Mouse (Mus musculus) hindbrain, postnatal 0 days (tissue): ENCODE measurements around the gene Pold1. TPM values are rescaled to one million over a fixed set of nuclear protein-coding genes. Genes with fewer than 3 reads are reported as not detected.

Experiments
- ATAC-seq: fragments of 200-750 bp; cut with Nextera tagmentation; 2 replicates; pipeline ENCODE4 v1.8.0; 2017; ENCODE audit warnings: mild to moderate bottlenecking, moderate TSS enrichment, moderate library complexity
- DNase-seq: peaks from one replicate; pipeline ENCODE4 v3.0.0-alpha.2; 2015; ENCODE audit warnings: low spot score
- H3K27ac ChIP-seq: fragments of 300-500 bp; sonication (generic); 2 replicates; pipeline ENCODE4 v1.5.1; 2014; ENCODE audit warnings: mild to moderate bottlenecking
- H3K27me3 ChIP-seq: fragments of 300-500 bp; sonication (generic); 2 replicates; pipeline ENCODE4 v1.6.1; 2014; ENCODE audit warnings: low read length, mixed read lengths; ENCODE audit not compliant: insufficient read depth
- H3K36me3 ChIP-seq: fragments of 300-500 bp; sonication (generic); 2 replicates; pipeline ENCODE4 v1.6.1; 2014; ENCODE audit warnings: low read length, mixed read lengths; ENCODE audit not compliant: insufficient read depth
- H3K4me1 ChIP-seq: fragments of 300-500 bp; sonication (generic); 2 replicates; pipeline ENCODE4 v1.6.1; 2014; ENCODE audit warnings: antibody characterized with exemption, low read length, mixed read lengths; ENCODE audit not compliant: insufficient read depth
- H3K4me2 ChIP-seq: fragments of 300-500 bp; sonication (generic); 2 replicates; pipeline ENCODE4 v1.6.1; 2014; ENCODE audit warnings: low read depth, mild to moderate bottlenecking, low read length, moderate library complexity, mixed read lengths
- H3K4me3 ChIP-seq: fragments of 300-500 bp; sonication (generic); 2 replicates; pipeline ENCODE4 v1.5.1; 2014; ENCODE audit warnings: low read length
- H3K9ac ChIP-seq: fragments of 300-500 bp; sonication (generic); replicated peaks from 2 replicates; pipeline ENCODE4 v1.6.1; 2014; ENCODE audit warnings: mild to moderate bottlenecking, low read length, moderate library complexity, mixed read lengths
- H3K9me3 ChIP-seq: fragments of 300-500 bp; sonication (generic); 2 replicates; pipeline ENCODE4 v1.6.1; 2016; ENCODE audit warnings: low read length, mixed read lengths
- CTCF ChIP-seq: IDR thresholded peaks from 2 replicates; pipeline ENCODE4 v1.5.1; 2016; ENCODE audit warnings: antibody characterized with exemption, control low read depth, low read depth
- WGBS: fragments of 180-500 bp; shearing (Covaris S2); extraction: QIAGEN DNeasy Blood & Tissue Kit; methylation state at CpG from one replicate; pipeline ENCODE4 v1.1.7; 2014; 5-methylcytosine and 5-hydroxymethylcytosine counted together
- polyA plus RNA-seq: library from polyadenylated mRNA; unstranded; fragments of >200 nt; fragmentation: Nextera tagmentation; extraction: Ambion mirVana; gene quantifications from 2 replicates; pipeline ENCODE4 v1.2.1, GENCODE M21; 2015
- total RNA-seq: library from RNA; depleted of rRNA; stranded (reverse); fragments of >200 nt; gene quantifications from 2 replicates; pipeline ENCODE4 v1.2.3, GENCODE M21; 2014

Pold1 gene
- total and polyA plus RNA-seq, 2 experiments from 2014 or later, result 18.7 to 30.0 TPM

GRCm38 (mm10) chr7:44594291-44594690 lies 45.6 kb upstream of the Pold1 start:
- H3K9me3 ChIP-seq, result no peaks in the 10 kb centered on the region
- peak overlapping the region; percentile 89 for H3K4me2 ChIP-seq
- peak overlapping the region; percentile 73 for H3K4me3 ChIP-seq
- H3K9ac ChIP-seq, result peak overlapping the region; percentile 53
- H3K4me1 ChIP-seq, result peaks cover 31% of the 10 kb centered on the region
- no peaks in the 10 kb centered on the region for H3K27me3 ChIP-seq
- DNase-seq (peak; percentile 78), ATAC-seq (peak; percentile 1; the same call in 1 of the 2 replicates)
- no peak for TF ChIP-seq CTCF
- peak overlapping the region; percentile 87 for H3K27ac ChIP-seq
- no peaks in the 10 kb centered on the region; the same call in 1 of the 2 replicates for H3K36me3 ChIP-seq
- 25% methylated on average over 6 of the region's 6 CpGs for WGBS

DNA sequence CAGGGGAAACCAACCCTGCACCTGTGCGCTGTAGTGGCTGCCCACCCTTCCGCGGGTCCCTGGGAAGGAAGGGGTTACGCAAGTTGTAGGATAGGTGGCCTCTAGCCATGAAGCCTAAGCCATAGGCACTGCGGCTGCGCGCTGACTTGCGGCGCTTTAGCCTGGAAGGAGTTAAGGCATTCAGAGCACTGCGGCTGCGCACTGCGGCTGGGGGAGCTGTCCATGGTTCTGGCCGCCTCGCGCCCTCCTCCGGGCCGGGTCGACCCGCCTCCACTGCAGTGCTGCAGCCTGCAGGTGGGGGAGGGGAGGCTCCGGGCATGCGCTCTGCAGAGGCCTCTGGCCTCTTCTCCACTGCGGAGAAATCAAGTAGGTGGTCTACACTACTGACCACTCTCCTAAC lies 45.1 kb upstream of the Pold1 start:
- peak; percentile 97 for DNase-seq
- H3K9ac ChIP-seq, result peak overlapping the region; percentile 53
- H3K4me3 ChIP-seq, result peak overlapping the region; percentile 73
- peak; percentile 34 for TF ChIP-seq CTCF
- H3K27ac ChIP-seq, result peak overlapping the region; percentile 87
- WGBS, result under 1% methylated on average over 22 of the region's 22 CpGs
- H3K27me3 ChIP-seq, result no peaks in the 10 kb centered on the region
- peaks cover 31% of the 10 kb centered on the region for H3K4me1 ChIP-seq
- H3K36me3 ChIP-seq, result no peaks in the 10 kb centered on the region; the same call in 1 of the 2 replicates
- no peaks in the 10 kb centered on the region for H3K9me3 ChIP-seq
- ATAC-seq, result peak; percentile 76
- peak overlapping the region; percentile 89 for H3K4me2 ChIP-seq

DNA sequence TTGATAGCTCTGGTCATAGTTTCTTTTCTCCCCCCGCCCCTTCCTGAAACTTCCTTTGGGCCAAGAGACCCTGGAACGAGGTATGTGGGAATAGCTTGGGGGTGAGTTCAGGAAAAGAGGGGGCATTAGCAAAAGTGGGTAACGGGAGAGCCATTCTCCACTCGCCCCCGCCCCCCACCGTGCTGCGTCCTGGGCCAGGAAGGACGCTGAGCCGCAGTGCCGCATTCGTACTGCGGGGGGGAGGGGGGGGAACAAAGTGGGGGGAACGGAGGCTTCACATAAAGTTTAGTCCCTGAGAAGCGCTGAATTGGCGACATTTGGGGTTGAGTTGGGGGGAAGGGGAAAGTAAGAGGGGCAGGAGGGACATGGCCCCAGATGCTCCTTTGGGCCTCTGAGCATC lies 44.4 kb upstream of the Pold1 start:
- no peaks in the 10 kb centered on the region for H3K27me3 ChIP-seq
- DNase-seq (no peak), ATAC-seq (no peak)
- TF ChIP-seq CTCF, result no peak
- H3K9ac ChIP-seq, result peak overlapping the region; percentile 53
- H3K4me2 ChIP-seq, result peak overlapping the region; percentile 89
- H3K9me3 ChIP-seq, result no peaks in the 10 kb centered on the region
- WGBS, result 2% methylated on average over 14 of the region's 15 CpGs
- no peaks in the 10 kb centered on the region; the same call in 1 of the 2 replicates for H3K36me3 ChIP-seq
- peak overlapping the region; percentile 73 for H3K4me3 ChIP-seq
- H3K27ac ChIP-seq, result no peak overlapping the region
- peaks cover 35% of the 10 kb centered on the region for H3K4me1 ChIP-seq

DNA sequence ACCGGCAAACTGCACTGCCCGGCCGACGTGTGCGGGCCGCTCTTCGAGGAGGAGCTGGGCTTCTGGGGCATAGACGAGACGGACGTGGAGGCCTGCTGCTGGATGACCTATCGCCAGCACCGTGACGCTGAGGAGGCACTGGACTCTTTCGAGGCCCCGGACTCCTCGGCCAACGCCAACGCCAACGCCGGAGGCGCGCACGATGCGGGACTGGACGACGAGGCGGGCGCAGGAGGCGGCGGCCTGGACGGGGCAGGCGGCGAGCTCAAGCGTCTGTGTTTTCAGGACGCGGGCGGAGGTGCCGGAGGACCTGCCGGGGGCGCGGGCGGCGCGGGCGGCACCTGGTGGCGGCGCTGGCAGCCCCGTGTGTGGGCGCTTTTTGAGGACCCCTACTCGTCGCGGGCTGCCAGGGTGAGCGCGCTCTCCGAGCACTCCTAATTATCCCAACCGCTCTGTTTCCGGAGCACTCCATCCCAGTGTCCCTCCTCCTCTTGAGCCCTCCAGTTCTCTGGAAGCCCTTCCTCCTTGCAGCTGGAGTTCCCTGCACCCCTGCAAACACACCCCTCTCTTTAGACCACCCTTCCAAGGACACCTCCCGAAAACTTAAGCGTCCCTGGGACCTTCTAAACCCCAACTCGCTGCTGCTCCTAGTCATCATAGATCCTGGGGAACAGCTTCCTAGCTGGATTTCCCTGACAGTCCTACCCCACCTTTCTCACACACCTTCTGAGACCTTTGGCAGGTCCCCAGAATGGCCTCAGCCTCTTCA lies 42.9 kb upstream of the Pold1 start:
- peaks cover 45% of the 10 kb centered on the region for H3K4me1 ChIP-seq
- DNase-seq (no peak), ATAC-seq (no peak)

DNA sequence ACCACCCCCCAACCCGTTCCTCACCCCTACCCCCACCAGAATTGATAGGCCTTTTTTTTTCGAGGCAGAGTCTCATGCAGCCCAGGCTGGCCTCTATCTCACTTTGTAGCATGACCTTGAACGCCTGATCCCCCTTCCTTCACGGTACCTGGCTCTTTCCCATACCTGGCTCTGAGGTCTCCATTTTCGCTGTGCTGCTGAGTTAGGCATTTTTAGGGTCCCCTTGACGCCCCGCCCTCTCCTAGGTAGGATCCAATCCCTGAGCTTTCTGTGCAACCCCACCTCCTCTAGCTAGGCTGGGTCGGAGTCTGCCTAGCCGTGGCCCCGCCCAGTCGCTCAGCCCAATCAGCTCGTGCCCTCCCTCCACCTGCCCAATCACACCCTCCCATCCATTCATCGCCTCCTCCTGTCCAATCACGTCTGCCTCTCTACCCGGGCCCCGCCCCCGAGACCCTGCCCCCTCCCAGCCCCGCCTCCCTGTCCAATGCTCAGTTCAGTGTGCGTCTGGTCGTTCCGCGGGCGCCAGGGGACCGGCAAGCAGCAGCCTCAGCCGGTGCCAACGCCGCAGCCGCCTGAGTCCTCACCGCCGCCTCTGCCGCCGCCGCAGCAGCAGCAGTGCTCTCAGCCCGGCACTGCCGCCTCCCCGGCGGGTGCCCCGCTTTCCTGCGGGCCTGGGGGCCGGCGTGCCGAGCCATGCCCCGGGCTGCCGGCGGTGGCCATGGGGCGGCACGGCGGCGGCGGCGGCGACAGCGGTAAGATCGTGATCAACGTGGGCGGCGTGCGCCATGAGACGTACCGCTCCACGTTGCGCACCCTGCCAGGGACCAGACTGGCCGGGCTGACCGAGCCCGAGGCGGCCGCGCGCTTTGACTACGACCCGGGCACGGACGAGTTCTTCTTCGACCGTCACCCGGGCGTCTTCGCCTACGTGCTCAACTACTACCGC lies 42.0 kb upstream of the Pold1 start, which contains the start of gene Kcnc3:
Gene Kcnc3, plus strand, starts transcription at position 263 of the 946 bp plus-strand sequence.
- peak; percentile 94 for ATAC-seq
- WGBS, result under 1% methylated on average over 61 of the region's 80 CpGs
- no peak for TF ChIP-seq CTCF
- peak; percentile 97 for DNase-seq
- Histone ChIP-seq H3K4me2 (peak within 1 kb of the TSS; percentile 89), H3K9me3 (no peaks in the 10 kb centered on the region), H3K9ac (peak within 1 kb of the TSS; percentile 75), H3K27ac (peak within 1 kb of the TSS; percentile 77), H3K4me1 (peaks cover 45% of the 10 kb centered on the region), H3K4me3 (peak within 1 kb of the TSS; percentile 73), H3K36me3 (no peaks in the 10 kb centered on the region; the same call in 1 of the 2 replicates), H3K27me3 (no peaks in the 10 kb centered on the region)

More for the DNA sequence above, 42.9 kb upstream of the Pold1 start:
- no peak for TF ChIP-seq CTCF
- H3K36me3 ChIP-seq, result no peaks in the 10 kb centered on the region; the same call in 1 of the 2 replicates
- peak overlapping the region; percentile 73 for H3K4me3 ChIP-seq
- no peaks in the 10 kb centered on the region for H3K9me3 ChIP-seq
- WGBS, result under 1% methylated on average over 60 of the region's 60 CpGs
- H3K27ac ChIP-seq, result peak overlapping the region; percentile 77; the same call in 1 of the 2 replicates
- H3K27me3 ChIP-seq, result no peaks in the 10 kb centered on the region
- peak overlapping the region; percentile 89 for H3K4me2 ChIP-seq
- peak overlapping the region; percentile 75 for H3K9ac ChIP-seq

DNA sequence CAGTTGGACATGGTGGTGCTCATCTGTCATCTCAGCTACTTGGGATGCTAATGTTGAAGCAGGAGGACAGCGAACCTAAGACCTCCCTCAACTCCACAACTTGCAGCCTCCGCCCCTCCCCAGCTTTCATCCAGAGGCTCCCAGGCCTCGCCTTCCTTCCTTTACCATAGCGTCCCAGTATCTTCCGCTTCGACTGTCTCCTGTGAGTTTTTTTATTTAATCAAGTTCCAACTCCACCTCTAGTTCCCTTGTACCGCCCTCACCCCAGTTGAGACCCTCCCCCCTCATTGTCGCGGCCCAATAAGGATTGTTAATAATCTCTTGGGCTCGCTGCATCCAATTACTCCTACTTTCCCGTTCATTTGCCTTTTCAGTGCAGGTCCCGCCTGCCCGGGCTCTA lies 41.3 kb upstream of the Pold1 start:
- H3K36me3 ChIP-seq, result no peaks in the 10 kb centered on the region
- 4% methylated on average over 13 of the region's 13 CpGs for WGBS
- peak overlapping the region; percentile 54; the same call in 1 of the 2 replicates for H3K27ac ChIP-seq
- peak overlapping the region; percentile 89 for H3K4me2 ChIP-seq
- H3K9me3 ChIP-seq, result no peaks in the 10 kb centered on the region
- no peak for TF ChIP-seq CTCF
- H3K4me3 ChIP-seq, result peak overlapping the region; percentile 73
- H3K9ac ChIP-seq, result peak overlapping the region; percentile 53; the same call in 1 of the 2 replicates
- DNase-seq (peak; percentile 56), ATAC-seq (no peak)
- no peaks in the 10 kb centered on the region for H3K27me3 ChIP-seq
- peaks cover 43% of the 10 kb centered on the region for H3K4me1 ChIP-seq
